Mouse (Mus musculus): ENCODE measurements at regions not wholly inside any gene's neighbourhood (a gene's known extent, or its start where the extent isn't known, plus 50 kb on each side); places are given as distances from the start of the nearest gene placed in this dataset.

GRCm38 (mm10) chr5:106164190-106164589, 287.8 kb downstream of the Zfp326 start:
- TF ChIP-seq CTCF (IDR thresholded peaks at IDR 0.05; ENCODE audit: extremely low read depth, insufficient read length, insufficient replicate concordance, low read depth, low read length): no peak
- TF ChIP-seq POLR2A (IDR thresholded peaks at IDR 0.05; ENCODE audit: low read depth, low read length): no peak

Measured in small intestine, adult 2 months (tissue).